Mouse (Mus musculus) neural tube, embryonic 14.5 days (tissue): ENCODE measurements around the gene Ndufc1. TPM values are rescaled to one million over a fixed set of nuclear protein-coding genes. Genes with fewer than 3 reads are reported as not detected.

Experiments
- polyA plus RNA-seq: library from polyadenylated mRNA; unstranded; fragments of >200 nt; fragmentation: Nextera tagmentation; extraction: Ambion mirVana; gene quantifications from 2 replicates; pipeline ENCODE4 v1.2.1, GENCODE M21; 2014

The Ndufc1 gene
- polyA plus RNA-seq, 1 experiment from 2014 or later = 840 TPM

Other genes starting within 250 kb of the Ndufc1 start
- gene Noct, start 184.5 kb downstream of the Ndufc1 start, polyA plus RNA-seq = 36.6 and 42.4 TPM in 2 replicates
- 28.1 and 29.4 TPM in 2 replicates for gene Elf2, start 68.3 kb downstream of the Ndufc1 start, polyA plus RNA-seq
- 0.48 TPM in 1 of 2 replicates, not detected in the other for gene Mgarp, start 12.2 kb downstream of the Ndufc1 start, polyA plus RNA-seq
- 37.2 and 42.2 TPM in 2 replicates for gene Naa15, start 6.2 kb upstream of the Ndufc1 start, polyA plus RNA-seq
- gene Rab33b, start 74.9 kb upstream of the Ndufc1 start, polyA plus RNA-seq = 24.5 and 31.1 TPM in 2 replicates
- gene Setd7, start 151.9 kb upstream of the Ndufc1 start, polyA plus RNA-seq = 3.0 and 4.2 TPM in 2 replicates